Comparison of ENCODE assay signal across 23 mouse cellular contexts in genomic region chr8:64746215-64747058, GRCm38 (mm10). TPM values are rescaled to one million over a fixed set of nuclear protein-coding genes. Genes with fewer than 3 reads are reported as not detected.
DNase-seq lines count a peak whose midpoint lies in the region; ATAC-seq and TF ChIP-seq lines count a peak whose summit lies in the region.
"Had no signal": no experiment of that assay in that cellular context is flagged by ENCODE, and none has a peak within 500 bp of the region (broad histone marks: within the 10 kb centered on the region; RNA-seq: fewer than 3 reads in every experiment).

No protein-coding gene starts in this region.

- H3K27me3 ChIP-seq in intestine, postnatal 0 days (replicated peaks; ENCODE audit: control insufficient read depth, insufficient read depth, low read length) = no peaks in the 10 kb centered on the region
- no peaks in the 10 kb centered on the region for H3K27me3 ChIP-seq in liver, embryonic 13.5 days
- H3K27me3 ChIP-seq in liver, postnatal 0 days (ENCODE audit: insufficient read depth, low read length) = no peaks in the 10 kb centered on the region
- no peaks in the 10 kb centered on the region for H3K27me3 ChIP-seq in hindbrain, postnatal 0 days (ENCODE audit: insufficient read depth, low read length)
- H3K27me3 ChIP-seq in midbrain, embryonic 14.5 days (ENCODE audit: control insufficient read depth, insufficient read depth, low read length) = no peaks in the 10 kb centered on the region
- H3K27me3 ChIP-seq: embryonic facial prominence, embryonic 15.5 days had no signal

- peak; percentile 67 for ATAC-seq in intestine, postnatal 0 days
- peak; percentile 76 for ATAC-seq in liver, embryonic 13.5 days (ENCODE audit: low read depth)
- ATAC-seq in liver, postnatal 0 days = peak; percentile 61; the same call in 1 of the 2 replicates
- no peak for ATAC-seq in hindbrain, postnatal 0 days
- no peak for ATAC-seq in midbrain, embryonic 14.5 days (ENCODE audit: low FRiP score, low TSS enrichment)
- ATAC-seq: forebrain, embryonic 14.5 days had no signal

- 43% methylated on average over 10 of the region's 10 CpGs for WGBS in intestine, postnatal 0 days
- WGBS in liver, embryonic 13.5 days (ENCODE audit: insufficient replicate concordance) = 64% methylated on average over 10 of the region's 10 CpGs
- WGBS in liver, postnatal 0 days (ENCODE audit: insufficient replicate concordance) = 60% methylated on average over 10 of the region's 10 CpGs
- 91% methylated on average over 10 of the region's 10 CpGs for WGBS in hindbrain, postnatal 0 days
- WGBS in midbrain, embryonic 14.5 days = 91% methylated on average over 10 of the region's 10 CpGs

- no peak overlapping the region for H3K9ac ChIP-seq in intestine, postnatal 0 days (ENCODE audit: low read depth, low read length)
- H3K9ac ChIP-seq in liver, embryonic 13.5 days = no peak overlapping the region
- no peak overlapping the region for H3K9ac ChIP-seq in liver, postnatal 0 days (replicated peaks)
- H3K9ac ChIP-seq in hindbrain, postnatal 0 days (replicated peaks; ENCODE audit: low read length) = no peak overlapping the region
- no peak overlapping the region for H3K9ac ChIP-seq in midbrain, embryonic 14.5 days (replicated peaks; ENCODE audit: low read length)
- H3K9ac ChIP-seq: embryonic facial prominence, embryonic 15.5 days had no signal

- no peak overlapping the region for H3K4me3 ChIP-seq in intestine, postnatal 0 days (ENCODE audit: low read depth, low read length)
- no peak overlapping the region for H3K4me3 ChIP-seq in liver, embryonic 13.5 days (replicated peaks)
- no peak overlapping the region for H3K4me3 ChIP-seq in liver, postnatal 0 days (ENCODE audit: low read depth, low read length)
- H3K4me3 ChIP-seq in hindbrain, postnatal 0 days (ENCODE audit: low read length) = no peak overlapping the region
- H3K4me3 ChIP-seq in midbrain, embryonic 14.5 days (replicated peaks; ENCODE audit: low read depth, low read length) = no peak overlapping the region
- H3K4me3 ChIP-seq: embryonic facial prominence, embryonic 15.5 days; erythroblast, embryonic 14.5 days; forebrain, embryonic 10.5 days; heart, embryonic 10.5 days had no signal

- no peak for TF ChIP-seq EP300 in liver, postnatal 0 days (IDR thresholded peaks at IDR 0.05; ENCODE audit: low read depth)

- H3K36me3 ChIP-seq in intestine, postnatal 0 days (ENCODE audit: control insufficient read depth, insufficient read depth) = peaks cover 12% of the 10 kb centered on the region
- H3K36me3 ChIP-seq in liver, embryonic 13.5 days = peaks cover 11% of the 10 kb centered on the region; the same call in 1 of the 2 replicates
- H3K36me3 ChIP-seq in liver, postnatal 0 days (replicated peaks; ENCODE audit: insufficient read depth, low read length) = peaks cover 8% of the 10 kb centered on the region
- H3K36me3 ChIP-seq in hindbrain, postnatal 0 days (ENCODE audit: insufficient read depth, low read length) = peaks cover 14% of the 10 kb centered on the region; the same call in 1 of the 2 replicates
- peaks cover 31% of the 10 kb centered on the region for H3K36me3 ChIP-seq in midbrain, embryonic 14.5 days (ENCODE audit: control insufficient read depth, insufficient read depth, low read length)

- no peaks in the 10 kb centered on the region for H3K4me1 ChIP-seq in intestine, postnatal 0 days (replicated peaks; ENCODE audit: control insufficient read depth, insufficient read depth, low read length)
- peaks cover 2% of the 10 kb centered on the region; the same call in 1 of the 2 replicates for H3K4me1 ChIP-seq in liver, embryonic 13.5 days (replicated peaks)
- peaks cover 2% of the 10 kb centered on the region for H3K4me1 ChIP-seq in liver, postnatal 0 days (ENCODE audit: insufficient read depth)
- H3K4me1 ChIP-seq in hindbrain, postnatal 0 days (ENCODE audit: insufficient read depth, low read length) = no peaks in the 10 kb centered on the region
- H3K4me1 ChIP-seq in midbrain, embryonic 14.5 days (ENCODE audit: control insufficient read depth, insufficient read depth, low read length) = no peaks in the 10 kb centered on the region
- H3K4me1 ChIP-seq: embryonic facial prominence, embryonic 15.5 days; forebrain, embryonic 10.5 days; heart, embryonic 10.5 days had no signal

- H3K9me3 ChIP-seq in intestine, postnatal 0 days (ENCODE audit: control insufficient read depth) = no peaks in the 10 kb centered on the region
- H3K9me3 ChIP-seq in liver, embryonic 13.5 days (replicated peaks) = no peaks in the 10 kb centered on the region
- no peaks in the 10 kb centered on the region for H3K9me3 ChIP-seq in liver, postnatal 0 days (ENCODE audit: low read length)
- no peaks in the 10 kb centered on the region for H3K9me3 ChIP-seq in hindbrain, postnatal 0 days (ENCODE audit: low read length)
- no peaks in the 10 kb centered on the region for H3K9me3 ChIP-seq in midbrain, embryonic 14.5 days (ENCODE audit: control insufficient read depth, low read length)
- H3K9me3 ChIP-seq: embryonic facial prominence, embryonic 15.5 days; forebrain, embryonic 10.5 days; heart, embryonic 10.5 days had no signal

- TF ChIP-seq CTCF in intestine, postnatal 0 days (IDR thresholded peaks at IDR 0.05; ENCODE audit: low read depth) = no peak
- TF ChIP-seq CTCF in liver, postnatal 0 days (IDR thresholded peaks at IDR 0.05; ENCODE audit: low read depth) = no peak
- no peak for TF ChIP-seq CTCF in hindbrain, postnatal 0 days (IDR thresholded peaks at IDR 0.05; ENCODE audit: low read depth)

- no peak overlapping the region for H3K4me2 ChIP-seq in intestine, postnatal 0 days (replicated peaks; ENCODE audit: low read depth)
- no peak overlapping the region for H3K4me2 ChIP-seq in liver, embryonic 13.5 days
- H3K4me2 ChIP-seq in liver, postnatal 0 days (ENCODE audit: low read depth, low read length) = no peak overlapping the region
- no peak overlapping the region for H3K4me2 ChIP-seq in hindbrain, postnatal 0 days (ENCODE audit: low read depth, low read length)
- no peak overlapping the region for H3K4me2 ChIP-seq in midbrain, embryonic 14.5 days (ENCODE audit: low read length)
- H3K4me2 ChIP-seq: embryonic facial prominence, embryonic 15.5 days had no signal

- H3K27ac ChIP-seq in intestine, postnatal 0 days (ENCODE audit: low read depth, low read length) = no peak overlapping the region
- H3K27ac ChIP-seq in liver, embryonic 13.5 days = no peak overlapping the region; the same call in 1 of the 2 replicates
- H3K27ac ChIP-seq in liver, postnatal 0 days (ENCODE audit: low read depth) = no peak overlapping the region
- no peak overlapping the region for H3K27ac ChIP-seq in hindbrain, postnatal 0 days
- no peak overlapping the region for H3K27ac ChIP-seq in midbrain, embryonic 14.5 days (replicated peaks; ENCODE audit: low read depth, low read length)
- H3K27ac ChIP-seq: embryonic facial prominence, embryonic 15.5 days; forebrain, embryonic 10.5 days; heart, embryonic 10.5 days had no signal

- peak; percentile 9 to 15 for DNase-seq in kidney, postnatal 36 days
- no peak for DNase-seq in kidney, postnatal 4 days
- DNase-seq in liver, embryonic 13.5 days = no peak
- no peak for DNase-seq in liver, postnatal 0 days
- no peak for DNase-seq in hindbrain, postnatal 0 days (ENCODE audit: low spot score)
- no peak for DNase-seq in midbrain, embryonic 14.5 days
- no peak for DNase-seq in adrenal gland, adult 8-10 months
- DNase-seq: adrenal gland, adult 2 months; adrenal gland, postnatal 36 days; cerebellum, adult 2 months; cerebellum, postnatal 14 days; embryo, embryonic 11 days; gastrocnemius, postnatal 36 days; heart, adult 18-20 months; heart, postnatal 10 days had no signal

RNA-seq across cellular contexts. Expression of gene Msmo1, which starts 12.8 kb away (rescaled TPM):
- 78.7 and 87.4 TPM in 2 replicates for polyA plus RNA-seq in intestine, postnatal 0 days (2015; fragmentation: Nextera tagmentation; extraction: Ambion mirVana)
- 114 and 138 TPM in 2 replicates for polyA plus RNA-seq in liver, embryonic 13.5 days (2015; fragmentation: Nextera tagmentation; extraction: Ambion mirVana)
- polyA plus RNA-seq in liver, postnatal 0 days (2015; fragmentation: Nextera tagmentation; extraction: Ambion mirVana) = 49.9 and 58.4 TPM in 2 replicates
- total RNA-seq in hindbrain, postnatal 0 days (2014; rRNA removed) = 67.0 and 85.9 TPM in 2 replicates
- 113 and 125 TPM in 2 replicates for polyA plus RNA-seq in hindbrain, postnatal 0 days (2015; fragmentation: Nextera tagmentation; extraction: Ambion mirVana)
- 173 and 174 TPM in 2 replicates for polyA plus RNA-seq in midbrain, embryonic 14.5 days (2014; fragmentation: Nextera tagmentation; extraction: Ambion mirVana)
- total RNA-seq in adrenal gland, adult 8-10 months (2022) = 100 to 1,000 TPM; 191 to 284 (median 277) TPM

RNA-seq across cellular contexts. Expression of gene Cpe, which starts 53.6 kb away (rescaled TPM):
- polyA plus RNA-seq in intestine, postnatal 0 days (2015; fragmentation: Nextera tagmentation; extraction: Ambion mirVana) = 173 and 185 TPM in 2 replicates
- polyA plus RNA-seq in liver, embryonic 13.5 days (2015; fragmentation: Nextera tagmentation; extraction: Ambion mirVana) = 4.9 and 5.0 TPM in 2 replicates
- 4.7 and 5.8 TPM in 2 replicates for polyA plus RNA-seq in liver, postnatal 0 days (2015; fragmentation: Nextera tagmentation; extraction: Ambion mirVana)
- 614 and 704 TPM in 2 replicates for total RNA-seq in hindbrain, postnatal 0 days (2014; rRNA removed)
- polyA plus RNA-seq in hindbrain, postnatal 0 days (2015; fragmentation: Nextera tagmentation; extraction: Ambion mirVana) = 1,088 and 1,129 TPM in 2 replicates
- 911 and 915 TPM in 2 replicates for polyA plus RNA-seq in midbrain, embryonic 14.5 days (2014; fragmentation: Nextera tagmentation; extraction: Ambion mirVana)
- total RNA-seq in adrenal gland, adult 8-10 months (2022) = 1,000 to 10,000 TPM in 2 of 4 experiments, 100 to 1,000 TPM in 2; 953 to 1,190 (median 1,047) TPM
- total RNA-seq: common myeloid progenitor, adult 5-6 weeks; hematopoietic stem cell, adult 5-6 weeks had no signal
- polyA plus RNA-seq: erythroblast, embryonic 14.5 days had no signal

Comparison
In these comparisons a context has a peak if more than half of its experiments do, and no peak if none do; other contexts are left out.
1. DNase-seq: peak in kidney, postnatal 36 days (2 of 2); none in kidney, postnatal 4 days (0 of 2), liver, embryonic 13.5 days (single experiment), liver, postnatal 0 days (single experiment), hindbrain, postnatal 0 days (single experiment), midbrain, embryonic 14.5 days (single experiment) and adrenal gland, adult 8-10 months (single experiment).
2. ATAC-seq: peak in intestine, postnatal 0 days (single experiment), liver, embryonic 13.5 days (single experiment) and liver, postnatal 0 days (single experiment); none in hindbrain, postnatal 0 days (single experiment) and midbrain, embryonic 14.5 days (single experiment).
3. RNA of gene Cpe, which starts 53.6 kb away (polyA plus RNA-seq): 1,088 to 1,129 TPM in hindbrain, postnatal 0 days, 911 to 915 TPM in midbrain, embryonic 14.5 days and 173 to 185 TPM in intestine, postnatal 0 days; 4.9 to 5.0 TPM in liver, embryonic 13.5 days and 4.7 to 5.8 TPM in liver, postnatal 0 days; every median in the first group is over 10 times any median in the second.